Mouse (Mus musculus) 3134 (cell line): ENCODE data around the gene March2.
"Not testable (repeated sequence)": the region's sequence is repeated elsewhere in the genome, so short reads cannot be mapped to it uniquely, and the experiment has no call there.

Experiments used
- DNase-seq: peaks from one replicate; pipeline ENCODE4 v3.0.0-alpha.2; 2011; ENCODE audit warnings: low spot score; ENCODE audit not compliant: insufficient read length; ENCODE audit errors: extremely low read depth

The March2 gene

GRCm38 (mm10) chr17:33718384-33718881, at the start of gene March2:
TSS of gene March2 (minus strand) at chr17:33718670.
- DNase-seq: peak; percentile 97

- no peak for DNase-seq
Measured at GRCm38 (mm10) chr17:33766389-33766788, 47.9 kb upstream of the March2 start.

- peak; percentile 98 for DNase-seq
Measured at GRCm38 (mm10) chr17:33760255-33761165, 42.0 kb upstream of the March2 start, which contains the start of gene Rab11b. TSS of gene Rab11b (minus strand) at chr17:33760530.

GRCm38 (mm10) chr17:33759767-33760254, 41.3 kb upstream of the March2 start:
- DNase-seq: peak; percentile 93

GRCm38 (mm10) chr17:33757231-33757630, 38.8 kb upstream of the March2 start:
- DNase-seq: peak; percentile 15

- no peak for DNase-seq
Measured at GRCm38 (mm10) chr17:33756108-33756790, 37.8 kb upstream of the March2 start.

- DNase-seq: peak; percentile 61
Measured at GRCm38 (mm10) chr17:33755418-33756107, 37.1 kb upstream of the March2 start.

GRCm38 (mm10) chr17:33754656-33755055, 36.2 kb upstream of the March2 start:
- DNase-seq: no peak

- no peak for DNase-seq
Measured at GRCm38 (mm10) chr17:33752297-33752696, 33.8 kb upstream of the March2 start.

GRCm38 (mm10) chr17:33751181-33751580, 32.7 kb upstream of the March2 start:
- no peak for DNase-seq

- no peak for DNase-seq
Measured at GRCm38 (mm10) chr17:33749451-33749850, 31.0 kb upstream of the March2 start.

GRCm38 (mm10) chr17:33746011-33746410, 27.5 kb upstream of the March2 start:
- DNase-seq: peak; percentile 15

- DNase-seq: no peak
Measured at GRCm38 (mm10) chr17:33744686-33745384, 26.4 kb upstream of the March2 start.

GRCm38 (mm10) chr17:33742420-33742819, 23.9 kb upstream of the March2 start:
- no peak for DNase-seq

GRCm38 (mm10) chr17:33733526-33733925, 15.1 kb upstream of the March2 start:
- not testable (repeated sequence) for DNase-seq

- DNase-seq: not testable (repeated sequence)
Measured at GRCm38 (mm10) chr17:33732556-33733083, 14.2 kb upstream of the March2 start.

- no peak for DNase-seq
Measured at GRCm38 (mm10) chr17:33729215-33729614, 10.7 kb upstream of the March2 start.

GRCm38 (mm10) chr17:33728396-33728795, 9.9 kb upstream of the March2 start:
- no peak for DNase-seq

- DNase-seq: no peak
Measured at GRCm38 (mm10) chr17:33719736-33720378, 1.4 kb upstream of the March2 start.
